Mouse (Mus musculus): ENCODE results near the gene Mprip.

Mprip gene

DNA sequence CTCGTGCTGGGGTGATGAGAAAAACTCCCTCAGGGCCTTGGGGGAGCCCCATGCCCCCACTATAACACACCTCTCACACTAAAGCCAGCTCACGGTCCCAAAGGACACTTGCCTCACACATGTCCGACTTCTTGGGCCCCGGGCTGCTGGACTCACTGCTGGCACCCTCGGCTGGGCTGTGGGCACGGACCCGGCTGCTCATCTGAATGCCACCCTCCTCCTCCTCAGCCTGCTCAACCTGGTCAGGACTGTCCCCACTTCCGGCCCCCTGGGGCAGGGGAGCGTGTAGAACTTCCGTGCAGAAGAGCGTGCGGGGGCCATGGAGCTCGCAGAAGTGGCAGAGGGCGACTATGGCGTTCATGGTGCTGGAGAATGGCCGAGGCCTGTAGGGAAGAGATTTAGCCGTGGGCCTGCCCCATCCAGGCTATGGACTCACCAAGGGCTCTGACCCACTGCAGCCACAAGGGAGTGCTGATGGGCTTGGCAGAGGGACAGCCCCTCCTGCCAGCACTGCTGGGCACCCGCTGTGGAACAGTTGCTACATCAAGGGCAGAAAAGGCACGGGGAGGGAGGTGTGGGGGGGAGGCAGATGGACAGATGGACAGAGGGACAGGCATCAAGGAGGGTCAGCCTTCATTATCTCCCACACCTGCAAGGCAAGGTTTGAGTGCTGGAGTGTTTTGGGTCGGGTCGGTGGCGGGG lies 143.5 kb downstream of the Mprip start:
- no peak for DNase-seq (ENCODE audit: low read depth)

DNA sequence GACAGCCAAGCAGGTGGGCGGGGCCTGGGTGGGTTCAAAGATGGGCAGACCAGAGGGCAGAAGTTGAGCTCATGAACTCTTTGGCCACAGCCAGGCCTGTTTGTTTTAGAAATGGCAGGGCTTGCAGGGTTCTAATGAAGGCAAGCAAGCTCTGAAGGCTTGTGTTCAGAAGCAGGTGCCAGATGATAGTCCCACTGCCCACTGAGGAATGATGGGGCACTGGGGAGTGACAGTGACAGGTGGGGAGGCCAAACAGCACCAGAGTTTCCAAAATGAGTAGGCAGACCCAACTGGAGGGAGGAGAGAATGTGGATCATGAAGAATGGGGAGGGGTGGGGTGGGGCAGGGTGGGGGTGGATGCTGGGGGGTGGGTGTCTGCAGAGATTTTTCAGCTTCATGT lies 144.2 kb downstream of the Mprip start:
- DNase-seq (ENCODE audit: low read depth), result no peak

DNA sequence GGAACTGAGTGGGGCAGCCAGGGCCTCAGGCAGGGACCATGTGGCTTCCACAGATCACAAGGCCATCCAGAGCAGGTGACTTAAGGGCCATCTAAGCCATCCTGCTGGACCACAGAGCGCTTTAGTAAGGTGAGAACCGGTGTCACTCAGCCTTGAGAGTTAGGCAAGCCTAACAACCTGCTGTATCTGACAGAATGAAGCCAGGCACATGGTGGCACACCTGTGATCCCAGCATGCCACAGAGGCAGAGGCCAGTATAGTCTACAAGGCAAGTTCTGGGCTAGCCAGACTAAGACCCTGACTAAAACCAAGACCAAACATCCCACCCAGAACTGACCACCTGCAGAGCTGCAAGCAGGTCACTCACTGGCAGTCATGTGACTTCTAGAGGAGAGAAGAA lies 144.6 kb downstream of the Mprip start:
- no peak for DNase-seq (ENCODE audit: low read depth)

DNA sequence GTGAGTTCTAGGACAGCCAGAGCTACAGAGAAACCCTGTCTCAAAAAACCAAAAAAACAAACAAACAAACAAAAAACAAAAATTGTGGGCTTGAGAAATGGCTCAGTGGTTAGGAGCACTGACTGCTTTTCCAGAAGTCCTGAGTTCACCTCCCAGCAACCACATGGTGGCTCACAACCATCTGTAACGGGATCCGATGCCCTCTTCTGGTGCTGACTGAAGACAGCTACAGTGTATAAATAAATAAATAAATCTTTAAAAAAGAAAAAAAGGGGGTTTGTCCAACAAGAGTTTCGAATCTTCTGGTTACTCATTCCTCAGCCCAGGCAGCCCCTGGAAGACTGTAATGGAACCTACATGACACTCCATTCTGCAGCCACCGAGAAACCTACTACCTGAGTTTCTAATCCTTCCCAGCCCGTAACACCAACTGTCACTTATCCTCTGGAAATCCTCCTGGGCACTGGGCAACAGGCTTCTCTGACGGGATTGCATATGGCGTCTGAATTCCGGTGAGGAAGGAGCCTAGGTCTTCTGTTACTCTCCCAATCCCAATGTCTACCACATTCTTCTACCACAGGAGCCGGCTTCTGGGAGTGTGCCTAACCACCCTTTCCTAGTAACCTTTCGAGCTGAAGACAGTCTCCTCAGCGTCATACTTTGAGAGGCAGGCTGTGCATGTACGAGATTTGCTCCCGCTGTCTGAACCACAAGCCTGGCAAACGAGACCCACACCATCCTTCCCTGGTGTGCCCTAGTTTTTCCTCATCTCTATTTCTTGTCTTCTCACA lies 147.3 kb downstream of the Mprip start:
- no peak for DNase-seq (ENCODE audit: low read depth)

DNA sequence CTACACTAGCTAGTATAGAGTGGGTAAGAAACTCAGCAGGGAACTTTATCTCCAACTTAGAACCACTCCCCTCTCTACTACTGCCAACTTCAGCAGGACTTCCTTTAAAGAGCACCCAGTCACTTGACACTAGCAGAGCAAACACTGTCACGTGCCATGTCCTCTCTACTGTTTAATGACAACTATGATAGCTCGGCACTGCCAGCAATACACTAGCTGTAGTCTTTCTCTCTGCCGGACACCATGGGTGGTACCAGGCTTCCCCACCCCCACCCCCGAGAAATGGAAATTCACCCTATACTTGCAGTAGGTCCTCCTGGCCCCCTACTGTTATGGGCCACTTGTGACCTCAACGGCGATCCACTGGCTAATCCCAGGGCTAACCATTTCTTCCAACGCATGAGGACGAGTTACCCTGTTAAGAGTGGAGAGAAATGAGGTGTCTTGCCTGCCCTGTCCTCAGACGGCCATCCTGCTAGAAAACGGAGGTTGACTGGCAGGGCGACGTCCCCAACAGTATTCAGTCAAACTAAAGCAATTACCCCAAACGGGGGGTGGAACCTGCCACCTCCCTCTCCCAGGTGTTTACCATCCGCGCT lies 148.1 kb downstream of the Mprip start:
- DNase-seq (ENCODE audit: low read depth), result no peak

DNA sequence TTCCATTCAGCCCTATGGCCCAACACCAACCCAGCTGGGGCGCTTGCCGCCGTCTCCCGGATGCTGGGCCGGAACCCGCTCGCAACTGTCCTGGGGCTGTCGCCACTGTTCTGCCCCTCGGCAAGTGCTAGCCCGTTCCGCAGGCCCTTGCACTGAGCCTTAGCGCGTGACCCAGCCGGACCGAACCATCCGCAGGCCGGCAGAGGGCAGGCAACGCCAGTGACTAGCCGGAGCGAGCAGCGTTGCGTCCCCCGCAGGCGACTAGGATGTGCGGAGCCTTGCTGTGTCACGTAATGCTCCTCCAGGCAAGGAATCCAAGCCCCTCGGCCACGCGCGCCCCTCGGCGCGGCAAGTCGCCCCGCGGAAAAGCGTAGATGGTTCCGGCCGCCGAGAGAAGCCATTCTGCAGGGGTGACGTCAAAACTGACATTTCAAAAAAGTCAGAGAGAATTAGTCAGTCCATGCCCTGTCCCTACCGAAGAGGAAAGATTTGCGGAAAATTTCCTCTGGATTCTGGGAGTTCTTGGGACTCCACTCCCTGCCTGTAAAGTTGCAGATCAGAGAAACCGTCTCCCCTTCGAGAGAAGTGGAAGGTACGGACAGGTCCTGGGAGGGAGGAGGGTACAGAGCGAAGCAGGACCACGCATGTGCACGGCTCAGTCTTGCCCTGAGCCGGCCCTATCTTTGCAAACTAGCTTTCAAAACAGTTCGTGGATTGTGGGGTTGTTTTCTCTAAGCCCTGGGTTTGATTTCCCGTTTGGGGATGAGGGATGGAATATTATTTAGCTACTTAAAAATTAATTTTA lies 148.8 kb downstream of the Mprip start, which contains the start of gene Flcn:
Gene Flcn (minus strand): TSS at position 347 of the 805 bp plus-strand sequence.
- DNase-seq (ENCODE audit: low read depth), result peak; percentile 74

DNA sequence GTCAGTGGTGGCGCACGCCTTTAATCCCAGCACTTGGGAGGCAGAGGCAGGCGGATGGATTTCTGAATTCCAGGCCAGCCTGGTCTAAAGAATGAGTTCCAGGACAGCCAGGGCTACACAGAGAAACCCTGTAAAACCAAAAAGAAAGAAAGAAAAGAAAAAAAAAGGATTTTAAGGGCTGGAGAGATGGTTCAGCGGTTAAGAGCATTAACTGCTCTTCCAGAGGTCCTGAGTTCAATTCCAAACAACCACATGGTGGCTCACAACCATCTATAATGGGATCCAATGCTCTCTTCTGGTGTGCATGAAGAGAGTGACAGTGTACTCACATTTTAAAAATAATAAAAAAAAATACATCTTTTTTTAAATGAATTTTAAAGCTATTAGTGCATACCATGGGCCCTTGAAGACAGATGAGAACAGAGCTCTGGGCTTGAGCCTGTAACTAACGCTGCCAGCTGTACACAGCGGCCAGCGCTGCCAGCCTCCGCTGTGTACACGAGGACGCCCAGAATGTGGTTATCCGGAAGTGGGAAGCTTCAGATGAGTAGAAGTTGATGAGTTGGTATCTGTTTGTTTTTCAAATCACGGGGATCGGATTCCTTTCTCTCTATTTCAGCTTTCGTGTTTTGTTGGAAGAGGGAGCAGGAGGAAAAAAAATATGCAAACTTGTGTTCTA lies 149.5 kb downstream of the Mprip start:
- DNase-seq (ENCODE audit: low read depth), result no peak

DNA sequence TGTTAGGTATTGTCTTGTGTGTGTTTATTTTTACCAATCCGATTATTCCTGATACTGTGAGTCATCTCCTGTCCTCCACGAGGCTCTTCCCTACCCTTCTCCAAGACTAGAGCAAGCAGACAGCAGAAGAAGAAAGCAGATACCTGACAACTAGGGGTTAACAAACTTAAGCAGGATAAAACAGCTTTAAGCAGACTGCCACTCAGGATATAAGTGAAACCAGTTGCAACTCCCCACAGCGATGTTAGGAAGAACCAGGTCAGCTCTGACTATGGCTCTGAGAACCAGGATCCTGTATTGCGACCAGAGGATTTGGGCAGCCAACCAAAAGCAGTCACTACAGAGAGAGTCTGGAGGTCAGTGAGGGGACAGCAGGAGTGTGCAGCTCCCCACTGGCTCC lies 150.1 kb downstream of the Mprip start:
- DNase-seq (ENCODE audit: low read depth), result no peak

DNA sequence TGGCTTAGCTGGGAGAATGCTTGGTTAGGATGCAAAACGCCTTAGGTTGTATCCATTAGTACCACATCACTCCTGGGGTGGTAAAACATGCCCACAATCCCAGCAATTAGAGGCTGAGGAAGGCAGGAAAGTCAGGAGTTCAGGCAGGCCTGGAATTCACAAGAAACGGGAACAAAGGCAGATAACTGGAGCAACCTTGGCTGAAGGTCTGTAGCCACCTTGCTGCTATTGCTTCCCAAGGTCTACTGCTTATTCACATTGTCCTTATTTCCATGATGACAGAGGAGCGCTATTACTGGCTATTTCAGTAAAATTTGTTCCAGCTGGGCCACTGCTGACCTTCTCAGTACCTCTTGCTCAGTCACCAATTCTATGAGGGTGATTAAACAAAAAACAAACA lies 152.2 kb downstream of the Mprip start:
- no peak for DNase-seq (ENCODE audit: low read depth)

DNA sequence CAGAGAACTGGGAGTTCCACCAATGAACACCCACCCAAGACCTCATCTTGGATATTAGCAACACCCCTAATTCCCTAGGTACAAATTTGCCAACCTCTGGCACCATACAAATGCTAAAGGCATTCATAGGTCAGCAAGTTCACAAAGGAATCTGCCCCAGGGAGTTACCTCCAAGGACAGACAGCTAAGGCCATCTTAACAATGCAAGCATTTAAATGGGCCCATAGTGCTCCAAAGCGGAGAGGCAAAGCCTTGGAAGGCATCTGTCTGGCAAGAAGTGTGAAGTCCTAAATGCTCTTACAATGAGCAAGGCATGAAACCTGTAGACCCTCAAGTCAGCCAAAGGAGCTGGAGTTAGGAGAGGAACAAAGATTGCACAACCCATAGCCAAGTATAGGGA lies 153.2 kb downstream of the Mprip start:
- DNase-seq (ENCODE audit: low read depth), result no peak

DNA sequence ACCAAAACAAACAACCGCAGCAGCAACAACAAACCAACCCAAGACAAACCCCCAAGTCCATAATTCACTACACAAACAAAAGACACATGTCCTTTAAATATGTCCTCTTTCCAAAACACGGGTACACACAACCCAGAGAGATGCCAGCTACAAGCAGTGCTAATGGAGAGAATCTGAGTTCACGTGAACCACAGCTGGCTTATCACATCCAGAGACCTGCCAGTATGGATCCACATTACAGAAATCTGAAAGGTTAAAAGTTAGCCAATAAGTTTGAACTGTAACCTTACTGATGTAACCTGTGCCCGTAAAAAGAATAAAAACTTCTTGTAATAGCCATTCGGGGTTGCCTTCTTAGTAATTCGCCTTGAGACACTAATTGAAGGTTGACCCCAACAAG lies 153.8 kb downstream of the Mprip start:
- no peak for DNase-seq (ENCODE audit: low read depth)

DNA sequence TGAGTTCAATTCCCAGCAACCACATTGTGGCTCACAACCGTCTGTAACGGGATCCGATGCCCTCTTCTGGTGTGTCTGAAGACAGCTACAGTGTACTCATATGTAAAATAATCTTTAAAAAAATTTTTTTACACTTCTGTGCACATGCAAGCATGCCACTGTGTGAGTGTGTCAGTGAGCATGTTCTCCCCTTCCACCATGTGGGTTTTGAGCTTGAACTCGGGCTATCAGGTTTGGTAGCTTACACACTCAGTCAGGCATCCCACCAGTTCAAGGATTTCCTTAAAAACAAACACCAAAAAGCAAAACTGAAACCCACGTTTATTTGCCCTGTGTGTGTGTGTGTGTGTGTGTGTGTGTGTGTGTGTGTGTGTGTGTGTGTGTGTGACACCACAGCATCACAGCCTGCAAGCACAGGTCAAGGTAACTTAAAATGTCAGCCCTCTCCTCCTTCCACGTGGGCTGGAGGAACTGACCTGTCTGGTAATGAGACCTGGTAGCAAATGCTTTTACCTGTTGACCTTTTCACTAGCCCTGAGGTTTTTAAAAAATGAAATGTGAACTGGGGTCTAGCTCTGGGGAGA lies 154.5 kb downstream of the Mprip start:
- DNase-seq (ENCODE audit: low read depth), result no peak

DNA sequence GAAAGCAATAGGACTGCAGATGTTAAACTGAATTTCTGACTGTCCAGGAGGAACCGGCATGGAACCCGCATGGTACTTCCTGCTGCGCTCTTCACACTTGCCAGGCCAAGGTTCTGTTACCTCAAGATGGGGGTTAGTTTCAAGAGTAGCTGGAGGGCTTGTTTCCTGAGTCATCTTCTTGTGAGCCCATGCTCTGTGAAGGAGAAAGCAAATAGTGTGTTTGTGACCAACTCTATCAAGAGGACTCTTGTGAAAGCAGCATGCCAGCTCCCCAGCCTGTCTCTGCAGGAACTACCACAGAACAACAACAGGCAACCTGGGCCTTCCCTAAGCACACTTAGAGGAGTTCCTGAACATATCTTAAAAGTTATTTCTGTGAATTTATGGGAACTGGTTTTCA lies 156.8 kb downstream of the Mprip start:
- DNase-seq (ENCODE audit: low read depth), result no peak

DNA sequence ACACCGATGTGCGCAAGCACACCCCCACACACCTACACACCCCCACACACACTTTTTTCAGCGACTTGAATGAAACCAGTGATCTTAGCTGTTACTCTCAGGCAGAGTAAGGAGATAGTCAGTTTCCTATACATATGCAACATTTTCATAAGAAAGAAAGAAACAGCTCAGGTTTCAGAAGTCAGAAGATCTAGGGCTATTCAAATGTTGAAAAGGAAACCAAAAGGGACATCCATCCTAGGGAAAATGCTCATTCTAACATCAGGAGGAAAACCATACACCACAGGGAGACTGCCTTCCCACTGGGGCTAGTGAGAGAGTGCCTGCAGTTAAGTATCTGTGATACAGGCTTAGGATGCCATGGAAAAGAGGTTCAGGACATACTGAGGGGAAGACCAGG lies 160.5 kb downstream of the Mprip start:
- no peak for DNase-seq (ENCODE audit: low read depth)
